Mouse (Mus musculus) heart, embryonic 10.5 days (tissue): ENCODE measurements around the gene Nexn. TPM values are rescaled to one million over a fixed set of nuclear protein-coding genes. Genes with fewer than 3 reads are reported as not detected.

Experiments
- DNase-seq: peaks from one replicate; pipeline ENCODE4 v3.0.0-alpha.2; 2017; ENCODE audit warnings: low spot score
- H3K27ac ChIP-seq: fragments of 300-500 bp; sonication (generic); 2 replicates; pipeline ENCODE4 v1.5.1; 2016; ENCODE audit warnings: mild to moderate bottlenecking
- H3K27me3 ChIP-seq: fragments of 300-500 bp; sonication (generic); 2 replicates; pipeline ENCODE4 v1.6.1; 2016; ENCODE audit warnings: mild to moderate bottlenecking; ENCODE audit not compliant: poor library complexity, insufficient read depth, severe bottlenecking
- H3K36me3 ChIP-seq: fragments of 300-500 bp; sonication (generic); 2 replicates; pipeline ENCODE4 v1.6.1; 2016; ENCODE audit warnings: mild to moderate bottlenecking, moderate library complexity
- H3K4me1 ChIP-seq: fragments of 300-500 bp; sonication (generic); 2 replicates; pipeline ENCODE4 v1.6.1; 2016; ENCODE audit warnings: mild to moderate bottlenecking
- H3K4me3 ChIP-seq: fragments of 300-500 bp; sonication (generic); 2 replicates; pipeline ENCODE4 v1.5.1; 2016; ENCODE audit warnings: mild to moderate bottlenecking, moderate library complexity
- H3K9me3 ChIP-seq: fragments of 300-500 bp; sonication (generic); 2 replicates; pipeline ENCODE4 v1.6.1; 2016; ENCODE audit warnings: mild to moderate bottlenecking, moderate library complexity
- WGBS: fragments of 180-500 bp; shearing (Covaris S2); methylation state at CpG from one replicate; pipeline ENCODE4 v1.1.7; 2016; 5-methylcytosine and 5-hydroxymethylcytosine counted together
- polyA plus RNA-seq: library from polyadenylated mRNA; unstranded; fragments of >200 nt; fragmentation: Nextera tagmentation; extraction: Ambion mirVana; gene quantifications from 2 replicates; pipeline ENCODE4 v1.2.1, GENCODE M21; 2016

Gene Nexn
- polyA plus RNA-seq, 1 experiment from 2014 or later, result 102 TPM

GRCm38 (mm10) chr3:152293530-152294181 lies 27.5 kb upstream of the Nexn start:
- 63% methylated on average over 13 of the region's 13 CpGs for WGBS
- Histone ChIP-seq H3K27me3 (no peaks in the 10 kb centered on the region), H3K9me3 (no peaks in the 10 kb centered on the region), H3K27ac (peak overlapping the region; percentile 72), H3K4me3 (no peak overlapping the region), H3K36me3 (peaks cover 38% of the 10 kb centered on the region), H3K4me1 (peaks cover 14% of the 10 kb centered on the region)
- peak; percentile 58 for DNase-seq

- H3K4me1 ChIP-seq, result peaks cover 14% of the 10 kb centered on the region
- DNase-seq, result peak; percentile 25
- no peaks in the 10 kb centered on the region for H3K27me3 ChIP-seq
- no peak overlapping the region for H3K4me3 ChIP-seq
- H3K36me3 ChIP-seq, result peaks cover 44% of the 10 kb centered on the region
- no peak overlapping the region for H3K27ac ChIP-seq
- 84% methylated on average over 6 of the region's 6 CpGs for WGBS
- H3K9me3 ChIP-seq, result no peaks in the 10 kb centered on the region
Measured at GRCm38 (mm10) chr3:152291895-152292294, 25.7 kb upstream of the Nexn start.

- Histone ChIP-seq H3K4me3 (no peak overlapping the region), H3K9me3 (no peaks in the 10 kb centered on the region), H3K27me3 (no peaks in the 10 kb centered on the region), H3K36me3 (peaks cover 43% of the 10 kb centered on the region), H3K4me1 (peaks cover 14% of the 10 kb centered on the region), H3K27ac (peak overlapping the region; percentile 42; the same call in 1 of the 2 replicates)
- 84% methylated on average over 17 of the region's 17 CpGs for WGBS
- DNase-seq, result peak; percentile 55
Measured at GRCm38 (mm10) chr3:152290175-152290798, 24.1 kb upstream of the Nexn start.

- H3K9me3 ChIP-seq, result no peaks in the 10 kb centered on the region
- H3K4me1 ChIP-seq, result peaks cover 7% of the 10 kb centered on the region; the same call in 1 of the 2 replicates
- H3K27me3 ChIP-seq, result no peaks in the 10 kb centered on the region
- peak; percentile 64 for DNase-seq
- no peak overlapping the region for H3K4me3 ChIP-seq
- WGBS, result 86% methylated on average over 4 of the region's 4 CpGs
- H3K36me3 ChIP-seq, result peaks cover 49% of the 10 kb centered on the region
- H3K27ac ChIP-seq, result no peak overlapping the region
Measured at GRCm38 (mm10) chr3:152288740-152289139, 22.6 kb upstream of the Nexn start.

- Histone ChIP-seq H3K9me3 (no peaks in the 10 kb centered on the region), H3K36me3 (peaks cover 53% of the 10 kb centered on the region), H3K27ac (no peak overlapping the region), H3K27me3 (no peaks in the 10 kb centered on the region), H3K4me3 (no peak overlapping the region), H3K4me1 (peaks cover 2% of the 10 kb centered on the region; the same call in 1 of the 2 replicates)
- 91% methylated on average over 5 of the region's 5 CpGs for WGBS
- DNase-seq, result peak; percentile 64
Measured at GRCm38 (mm10) chr3:152288276-152288675, 22.1 kb upstream of the Nexn start.

- peak; percentile 57 for DNase-seq
- H3K9me3 ChIP-seq, result no peaks in the 10 kb centered on the region
- peaks cover 58% of the 10 kb centered on the region for H3K36me3 ChIP-seq
- H3K4me3 ChIP-seq, result no peak overlapping the region
- no peaks in the 10 kb centered on the region for H3K27me3 ChIP-seq
- H3K27ac ChIP-seq, result no peak overlapping the region
- no peaks in the 10 kb centered on the region for H3K4me1 ChIP-seq
- WGBS, result 78% methylated on average over 9 of the region's 9 CpGs
Measured at GRCm38 (mm10) chr3:152287810-152288209, 21.7 kb upstream of the Nexn start.

GRCm38 (mm10) chr3:152284759-152285158 lies 18.6 kb upstream of the Nexn start:
- Histone ChIP-seq H3K36me3 (peaks cover 55% of the 10 kb centered on the region), H3K27me3 (no peaks in the 10 kb centered on the region), H3K9me3 (no peaks in the 10 kb centered on the region), H3K4me3 (no peak overlapping the region), H3K27ac (no peak overlapping the region), H3K4me1 (no peaks in the 10 kb centered on the region)
- no peak for DNase-seq
- WGBS, result 82% methylated on average over 5 of the region's 5 CpGs

GRCm38 (mm10) chr3:152284306-152284705 lies 18.2 kb upstream of the Nexn start:
- 93% methylated on average over 1 of the region's 1 CpGs for WGBS
- Histone ChIP-seq H3K4me1 (no peaks in the 10 kb centered on the region), H3K27me3 (no peaks in the 10 kb centered on the region), H3K9me3 (no peaks in the 10 kb centered on the region), H3K4me3 (no peak overlapping the region), H3K36me3 (peaks cover 55% of the 10 kb centered on the region), H3K27ac (no peak overlapping the region)
- DNase-seq, result no peak

GRCm38 (mm10) chr3:152282126-152282525 lies 16.0 kb upstream of the Nexn start:
- Histone ChIP-seq H3K27me3 (no peaks in the 10 kb centered on the region), H3K36me3 (peaks cover 38% of the 10 kb centered on the region)
- DNase-seq, result no peak

GRCm38 (mm10) chr3:152278431-152278830 lies 12.3 kb upstream of the Nexn start:
- Histone ChIP-seq H3K27me3 (no peaks in the 10 kb centered on the region), H3K4me1 (peaks cover 3% of the 10 kb centered on the region; the same call in 1 of the 2 replicates), H3K4me3 (no peak overlapping the region), H3K36me3 (peaks cover 22% of the 10 kb centered on the region), H3K9me3 (no peaks in the 10 kb centered on the region), H3K27ac (no peak overlapping the region)
- DNase-seq, result peak; percentile 52
- 43% methylated on average over 2 of the region's 2 CpGs for WGBS

More at GRCm38 (mm10) chr3:152282126-152282525, 16.0 kb upstream of the Nexn start:
- 31% methylated on average over 3 of the region's 3 CpGs for WGBS
- Histone ChIP-seq H3K4me3 (no peak overlapping the region), H3K9me3 (no peaks in the 10 kb centered on the region), H3K27ac (no peak overlapping the region), H3K4me1 (no peaks in the 10 kb centered on the region)

GRCm38 (mm10) chr3:152277912-152278311 lies 11.8 kb upstream of the Nexn start:
- H3K4me3 ChIP-seq, result no peak overlapping the region
- WGBS, result 76% methylated on average over 2 of the region's 2 CpGs
- H3K9me3 ChIP-seq, result no peaks in the 10 kb centered on the region
- H3K27ac ChIP-seq, result no peak overlapping the region
- H3K4me1 ChIP-seq, result peaks cover 8% of the 10 kb centered on the region
- DNase-seq, result peak; percentile 58
- peaks cover 17% of the 10 kb centered on the region for H3K36me3 ChIP-seq
- no peaks in the 10 kb centered on the region for H3K27me3 ChIP-seq

- DNase-seq, result peak; percentile 52
- H3K36me3 ChIP-seq, result peaks cover 9% of the 10 kb centered on the region; the same call in 1 of the 2 replicates
- WGBS, result 96% methylated on average over 3 of the region's 3 CpGs
- no peaks in the 10 kb centered on the region for H3K27me3 ChIP-seq
- H3K27ac ChIP-seq, result no peak overlapping the region
- no peak overlapping the region for H3K4me3 ChIP-seq
- no peaks in the 10 kb centered on the region for H3K9me3 ChIP-seq
- H3K4me1 ChIP-seq, result peaks cover 18% of the 10 kb centered on the region
Measured at GRCm38 (mm10) chr3:152276935-152277334, 10.8 kb upstream of the Nexn start.

GRCm38 (mm10) chr3:152275008-152275407 lies 8.9 kb upstream of the Nexn start:
- H3K27ac ChIP-seq, result peak overlapping the region; percentile 36; the same call in 1 of the 2 replicates

More at GRCm38 (mm10) chr3:152275008-152275407, 8.9 kb upstream of the Nexn start:
- H3K4me3 ChIP-seq, result no peak overlapping the region
- no peaks in the 10 kb centered on the region for H3K27me3 ChIP-seq
- WGBS, result 85% methylated on average over 8 of the region's 8 CpGs
- H3K4me1 ChIP-seq, result peaks cover 25% of the 10 kb centered on the region
- H3K36me3 ChIP-seq, result peaks cover 9% of the 10 kb centered on the region; the same call in 1 of the 2 replicates
- peak; percentile 69 for DNase-seq
- H3K9me3 ChIP-seq, result no peaks in the 10 kb centered on the region
